Mouse (Mus musculus): ENCODE measurements at regions not wholly inside any gene's neighbourhood (a gene's known extent, or its start where the extent isn't known, plus 50 kb on each side); places are given as distances from the start of the nearest gene placed in this dataset.

- TF ChIP-seq CTCF (IDR thresholded peaks at IDR 0.05) (no peak), EP300 (IDR thresholded peaks at IDR 0.05) (no peak)
These were observed 329.0 kb downstream of the Pik3r1 start for GRCm38 (mm10) chr13:101439041-101439440.
